Mouse (Mus musculus) stomach, embryonic 14.5 days (tissue): ENCODE results near the gene Ccdc120. TPM values are rescaled to one million over a fixed set of nuclear protein-coding genes. Genes with fewer than 3 reads are reported as not detected.

ENCODE experiments used
- ATAC-seq: fragments of 200-750 bp; cut with Nextera tagmentation; 2 replicates; pipeline ENCODE4 v1.8.0; 2017; ENCODE audit warnings: low read depth, moderate TSS enrichment; ENCODE audit not compliant: insufficient number of reproducible peaks, insufficient read depth, low FRiP score
- H3K27ac ChIP-seq: fragments of 300-500 bp; sonication (generic); 2 replicates; pipeline ENCODE4 v1.5.1; 2014; ENCODE audit warnings: mild to moderate bottlenecking, low read length, moderate library complexity, mixed read lengths
- H3K27me3 ChIP-seq: fragments of 300-500 bp; sonication (generic); 2 replicates; pipeline ENCODE4 v1.6.1; 2014; ENCODE audit warnings: low read length, control low read depth, mixed read lengths; ENCODE audit not compliant: control insufficient read depth, insufficient read depth
- H3K36me3 ChIP-seq: fragments of 300-500 bp; sonication (generic); 2 replicates; pipeline ENCODE4 v1.6.1; 2014; ENCODE audit warnings: mild to moderate bottlenecking, control low read depth, low read length, moderate library complexity, mixed read lengths; ENCODE audit not compliant: control insufficient read depth, insufficient read depth
- H3K4me1 ChIP-seq: fragments of 300-500 bp; sonication (generic); 2 replicates; pipeline ENCODE4 v1.6.1; 2014; ENCODE audit warnings: low read length, control low read depth, mixed read lengths; ENCODE audit not compliant: control insufficient read depth, insufficient read depth
- H3K4me2 ChIP-seq: fragments of 300-500 bp; sonication (generic); replicated peaks from 2 replicates; pipeline ENCODE4 v1.6.1; 2014; ENCODE audit warnings: low read depth, low read length, control low read depth
- H3K4me3 ChIP-seq: fragments of 300-500 bp; sonication (generic); 2 replicates; pipeline ENCODE4 v1.5.1; 2014; ENCODE audit warnings: low read depth, low read length, control low read depth
- H3K9ac ChIP-seq: fragments of 300-500 bp; sonication (generic); replicated peaks from 2 replicates; pipeline ENCODE4 v1.6.1; 2014; ENCODE audit warnings: low read depth, mild to moderate bottlenecking, control low read depth, low read length, moderate library complexity, mixed read lengths
- H3K9me3 ChIP-seq: fragments of 300-500 bp; sonication (generic); 2 replicates; pipeline ENCODE4 v1.6.1; 2016; ENCODE audit warnings: low read depth, low read length, control low read depth; ENCODE audit not compliant: control insufficient read depth
- WGBS: fragments of 180-500 bp; shearing (Covaris S2); extraction: QIAGEN DNeasy Blood & Tissue Kit; methylation state at CpG from one replicate; pipeline ENCODE4 v1.1.7; 2014; 5-methylcytosine and 5-hydroxymethylcytosine counted together
- polyA plus RNA-seq: library from polyadenylated mRNA; unstranded; fragments of >200 nt; fragmentation: Nextera tagmentation; extraction: Ambion mirVana; gene quantifications from 2 replicates; pipeline ENCODE4 v1.2.1, GENCODE M21; 2014

The Ccdc120 gene
- polyA plus RNA-seq, 1 experiment from 2014 or later: 18.5 TPM

- H3K27ac ChIP-seq: peak overlapping the region; percentile 48; the same call in 1 of the 2 replicates
- H3K4me1 ChIP-seq: no peaks in the 10 kb centered on the region
- WGBS: 65% methylated on average over 5 of the region's 5 CpGs
- H3K27me3 ChIP-seq: no peaks in the 10 kb centered on the region
- no peak for ATAC-seq
- no peak overlapping the region for H3K9ac ChIP-seq
- no peaks in the 10 kb centered on the region for H3K9me3 ChIP-seq
- H3K4me3 ChIP-seq: 0 out of 2 replicates have a peak overlapping the region, but pooled peaks have one; percentile 5
- H3K36me3 ChIP-seq: no peaks in the 10 kb centered on the region
- H3K4me2 ChIP-seq: 0 out of 2 replicates have a peak overlapping the region, but pooled peaks have one; percentile 10
Measured at GRCm38 (mm10) chrX:7741103-7741502, 9.6 kb downstream of the Ccdc120 start.

GRCm38 (mm10) chrX:7740082-7740819, 10.5 kb downstream of the Ccdc120 start:
- H3K4me2 ChIP-seq: 0 out of 2 replicates have a peak overlapping the region, but pooled peaks have one; percentile 18
- no peaks in the 10 kb centered on the region for H3K36me3 ChIP-seq
- H3K27me3 ChIP-seq: no peaks in the 10 kb centered on the region
- peak overlapping the region; percentile 5; the same call in 1 of the 2 replicates for H3K4me3 ChIP-seq
- no peaks in the 10 kb centered on the region for H3K9me3 ChIP-seq
- H3K9ac ChIP-seq: no peak overlapping the region
- no peaks in the 10 kb centered on the region for H3K4me1 ChIP-seq
- peak overlapping the region; percentile 48; the same call in 1 of the 2 replicates for H3K27ac ChIP-seq
- ATAC-seq: 0 out of 2 replicates have a peak, but pooled peaks have one; percentile 26
- WGBS: 49% methylated on average over 10 of the region's 10 CpGs

- peak overlapping the region; percentile 44; the same call in 1 of the 2 replicates for H3K27ac ChIP-seq
- H3K36me3 ChIP-seq: no peaks in the 10 kb centered on the region
- H3K4me1 ChIP-seq: no peaks in the 10 kb centered on the region
- H3K4me2 ChIP-seq: 0 out of 2 replicates have a peak overlapping the region, but pooled peaks have one; percentile 18
- H3K9me3 ChIP-seq: no peaks in the 10 kb centered on the region
- H3K27me3 ChIP-seq: no peaks in the 10 kb centered on the region
- ATAC-seq: peak; percentile 78
- WGBS: 63% methylated on average over 14 of the region's 14 CpGs
- H3K9ac ChIP-seq: no peak overlapping the region
- no peak overlapping the region for H3K4me3 ChIP-seq
Measured at GRCm38 (mm10) chrX:7739336-7740081, 11.2 kb downstream of the Ccdc120 start.

GRCm38 (mm10) chrX:7733571-7734156, 17.0 kb downstream of the Ccdc120 start:
- 37% methylated on average over 26 of the region's 26 CpGs for WGBS
- H3K4me3 ChIP-seq: no peak overlapping the region
- no peak for ATAC-seq
- H3K4me1 ChIP-seq: no peaks in the 10 kb centered on the region; the same call in 1 of the 2 replicates
- H3K36me3 ChIP-seq: no peaks in the 10 kb centered on the region
- H3K27ac ChIP-seq: no peak overlapping the region
- H3K4me2 ChIP-seq: no peak overlapping the region
- no peaks in the 10 kb centered on the region for H3K27me3 ChIP-seq
- H3K9ac ChIP-seq: no peak overlapping the region
- H3K9me3 ChIP-seq: no peaks in the 10 kb centered on the region

GRCm38 (mm10) chrX:7728922-7729265, 21.8 kb downstream of the Ccdc120 start:
- Histone ChIP-seq H3K4me2 (peak overlapping the region; percentile 43), H3K9ac (0 out of 2 replicates have a peak overlapping the region, but pooled peaks have one; percentile 14), H3K9me3 (no peaks in the 10 kb centered on the region), H3K27me3 (no peaks in the 10 kb centered on the region), H3K4me3 (peak overlapping the region; percentile 44), H3K27ac (no peak overlapping the region), H3K4me1 (no peaks in the 10 kb centered on the region; the same call in 1 of the 2 replicates), H3K36me3 (no peaks in the 10 kb centered on the region; the same call in none of the 2 replicates)
- ATAC-seq: peak; percentile 20; the same call in 1 of the 2 replicates
- WGBS: 26% methylated on average over 4 of the region's 4 CpGs

GRCm38 (mm10) chrX:7728215-7728921, 22.3 kb downstream of the Ccdc120 start, which contains the start of gene Praf2:
Gene Praf2 (plus strand): TSS chrX:7728439.
- Histone ChIP-seq H3K27ac (peak within 1 kb of the TSS; percentile 58; the same call in 1 of the 2 replicates), H3K4me2 (peak within 1 kb of the TSS; percentile 43), H3K27me3 (no peaks in the 10 kb centered on the region), H3K36me3 (no peaks in the 10 kb centered on the region; the same call in none of the 2 replicates), H3K4me3 (peak within 1 kb of the TSS; percentile 44), H3K9ac (0 out of 2 replicates have a peak within 1 kb of the TSS, but pooled peaks have one; percentile 14), H3K9me3 (no peaks in the 10 kb centered on the region), H3K4me1 (no peaks in the 10 kb centered on the region; the same call in 1 of the 2 replicates)
- 16% methylated on average over 42 of the region's 42 CpGs for WGBS
- peak; percentile 93 for ATAC-seq

GRCm38 (mm10) chrX:7727176-7727575, 23.5 kb downstream of the Ccdc120 start:
- H3K36me3 ChIP-seq: no peaks in the 10 kb centered on the region; the same call in none of the 2 replicates
- no peaks in the 10 kb centered on the region for H3K27me3 ChIP-seq
- H3K4me2 ChIP-seq: no peak overlapping the region
- H3K4me1 ChIP-seq: peaks cover 3% of the 10 kb centered on the region; the same call in 1 of the 2 replicates
- no peak for ATAC-seq
- no peak overlapping the region for H3K9ac ChIP-seq
- H3K4me3 ChIP-seq: no peak overlapping the region
- H3K27ac ChIP-seq: no peak overlapping the region
- WGBS: 89% methylated on average over 13 of the region's 13 CpGs
- H3K9me3 ChIP-seq: no peaks in the 10 kb centered on the region
